Mouse (Mus musculus) megakaryocyte, adult 5-6 weeks (primary cell): ENCODE measurements around the gene Csnk1g1. TPM values are rescaled to one million over a fixed set of nuclear protein-coding genes. Genes with fewer than 3 reads are reported as not detected.
A peak's percentile ranks its signal among the peaks of the same experiment; 100 is the strongest.

ENCODE experiments used
- ATAC-seq: 2 replicates; pipeline ENCODE4 v1.8.0; 2016; ENCODE audit warnings: mild to moderate bottlenecking, inconsistent platforms; ENCODE audit not compliant: poor library complexity, severe bottlenecking
- total RNA-seq, 2 experiments: library from RNA; stranded (forward) in 1 of 2; stranded (reverse) in 1 of 2; fragments of 153-499, 151-499 nt in 1 of 2; fragments of 221-1000, 200-1000 nt in 1 of 2; gene quantifications; 2 replicates each; pipeline versions ENCODE4 v1.2.3 to v1.2.4; 2015 to 2017

The Csnk1g1 gene
- total RNA-seq (2015) (25.0 and 31.0 TPM in 2 replicates), total RNA-seq (2017) (22.3 and 34.3 TPM in 2 replicates)

DNA sequence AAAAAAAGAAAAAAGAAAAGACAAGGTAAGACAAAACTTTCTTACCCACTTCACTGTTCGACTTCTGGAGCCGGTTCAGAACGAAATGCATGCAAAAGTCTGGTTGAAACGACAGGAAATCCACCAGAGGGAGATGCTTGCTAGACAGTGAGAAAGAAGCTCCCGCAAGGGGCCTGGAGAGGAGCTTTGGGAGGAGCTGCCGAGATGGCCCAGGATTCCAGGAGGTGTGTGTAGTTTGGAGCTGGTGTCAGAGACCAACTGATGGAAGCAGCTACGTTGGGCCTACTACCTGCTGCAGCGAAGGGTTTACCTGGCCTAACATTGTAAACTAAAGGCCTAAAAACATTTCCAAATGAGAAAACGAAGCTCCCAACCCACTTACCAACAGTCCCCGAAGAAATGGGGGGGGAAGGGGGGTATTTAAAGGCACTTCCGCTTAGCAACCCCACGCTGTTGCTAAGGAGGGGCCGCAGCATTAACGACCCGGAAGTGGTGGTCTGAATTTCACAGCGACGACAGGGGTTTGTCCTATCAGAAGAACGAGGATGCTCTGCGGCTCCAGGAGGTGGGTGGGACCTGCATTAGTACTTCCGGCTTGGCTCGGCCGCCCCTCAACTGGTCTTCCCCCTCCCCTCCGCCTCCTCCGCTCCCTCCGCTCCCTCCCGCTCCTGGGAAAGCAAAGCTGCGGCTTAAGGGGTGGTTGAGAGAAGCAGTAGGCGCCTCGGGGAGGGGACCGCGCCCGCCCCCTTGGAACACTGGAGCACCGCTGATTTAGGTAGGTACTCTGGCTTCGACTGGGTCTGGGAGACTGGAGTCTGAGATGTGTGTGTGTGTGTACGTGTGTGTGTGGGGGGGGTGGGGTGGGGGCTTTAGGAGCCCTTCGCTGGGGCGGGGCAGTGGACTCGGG is at the start of gene Csnk1g1, which contains the start of gene Trip4:
Gene Csnk1g1 (plus strand): TSS at position 531 of the 907 bp plus-strand sequence.
Gene Trip4 (minus strand): TSS at position 401 of the 907 bp plus-strand sequence.
- peak; percentile 99 for ATAC-seq

DNA sequence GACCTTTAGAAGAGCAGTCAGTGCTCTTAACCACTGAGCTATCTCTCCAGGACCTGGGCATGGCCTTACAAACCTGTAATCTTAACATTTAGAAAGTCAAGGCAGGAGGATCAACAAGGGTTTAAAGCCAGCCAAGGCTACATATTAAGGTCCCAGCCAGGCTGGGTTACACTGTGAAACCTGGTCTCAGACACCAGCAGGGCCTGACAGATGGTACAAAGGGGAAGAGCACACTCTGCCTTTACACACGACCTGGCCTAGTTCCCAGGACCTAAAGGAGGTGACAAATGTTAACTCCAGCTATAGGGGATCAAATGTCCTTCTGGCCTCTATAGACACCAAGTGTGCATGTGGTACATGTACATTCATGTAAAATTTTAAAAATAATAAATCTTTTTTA is 49.1 kb upstream of the Csnk1g1 start:
- no peak for ATAC-seq

DNA sequence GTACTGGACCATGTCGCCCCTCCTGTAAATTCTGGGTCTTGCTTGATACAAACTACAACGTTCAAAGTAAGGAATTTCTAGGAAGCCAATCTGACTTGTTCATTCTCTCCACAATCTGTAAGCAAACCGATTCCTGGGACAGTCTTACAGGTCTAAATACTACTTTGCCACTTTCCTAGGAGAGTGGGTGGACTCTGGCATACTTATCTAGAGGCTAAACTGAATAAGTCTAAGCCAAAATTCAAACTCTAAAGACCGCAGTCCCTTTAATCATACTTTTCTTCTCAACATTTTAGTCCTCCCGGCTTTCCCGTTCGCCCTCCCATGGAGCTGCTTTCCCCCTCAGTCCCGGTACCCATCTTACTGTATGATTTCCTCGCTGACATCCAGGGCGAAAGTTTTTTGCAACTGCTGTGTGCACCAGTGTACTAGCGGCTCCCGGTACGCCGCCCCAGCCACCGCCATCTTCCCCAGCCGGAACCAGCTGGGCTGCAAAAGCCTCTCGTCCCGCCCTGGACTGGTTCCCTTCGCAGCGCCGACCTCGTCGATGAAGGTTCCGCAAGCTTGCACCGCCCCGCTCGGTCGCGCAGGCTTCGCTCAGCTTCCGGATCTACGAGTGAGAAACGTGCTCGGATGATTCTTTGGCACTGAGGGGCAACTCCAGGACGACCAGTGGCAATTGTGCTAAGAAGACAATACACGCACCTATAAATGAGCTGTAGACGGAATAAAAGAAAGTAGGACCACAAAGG is 24.0 kb upstream of the Csnk1g1 start:
- peak; percentile 100 for ATAC-seq

DNA sequence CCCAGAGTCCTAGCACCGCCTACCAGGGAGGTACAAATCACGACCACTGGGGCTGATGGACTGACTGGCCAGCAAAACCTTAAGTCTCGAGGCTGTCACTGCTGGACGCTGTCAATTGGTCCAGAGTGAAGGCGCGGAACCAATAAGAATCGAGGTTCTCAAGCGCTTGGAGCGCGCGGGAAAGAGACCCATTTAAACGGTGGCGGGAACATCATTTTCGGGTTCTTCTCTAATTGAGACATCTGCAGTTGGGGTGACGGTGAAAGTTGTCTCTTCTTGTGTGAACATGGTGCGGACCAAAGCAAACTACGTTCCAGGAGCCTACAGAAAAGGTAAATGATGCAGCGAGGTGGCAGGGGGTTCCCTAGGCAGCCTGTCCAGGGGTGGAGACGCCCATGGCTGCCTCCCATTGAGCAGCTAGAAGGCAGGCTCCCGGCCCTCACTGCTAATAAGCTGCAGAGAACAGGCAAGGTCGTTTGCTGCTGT is 18.5 kb upstream of the Csnk1g1 start, which contains the start of gene Pclaf:
Gene Pclaf (plus strand): TSS at position 95 of the 486 bp plus-strand sequence.
- ATAC-seq = peak; percentile 99

DNA sequence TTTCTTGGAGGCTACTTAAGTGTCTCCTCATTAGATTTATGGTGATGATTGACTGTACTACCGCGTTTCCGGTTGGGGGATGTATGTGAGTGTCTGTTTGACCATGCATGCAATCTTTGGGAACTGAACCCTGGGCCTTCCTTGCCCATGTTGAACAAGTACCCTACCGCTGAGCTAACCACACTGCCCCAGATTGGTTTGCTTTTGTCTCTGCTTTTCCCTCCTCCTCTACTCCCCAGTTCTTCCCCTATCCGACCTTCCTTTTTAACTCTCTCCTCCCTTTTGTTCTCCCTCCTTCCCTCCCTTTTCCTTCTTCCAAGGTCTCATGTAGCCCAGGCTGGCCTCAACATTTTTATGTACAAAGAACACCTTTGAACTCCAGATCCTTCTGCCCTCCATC is 17.6 kb upstream of the Csnk1g1 start:
- ATAC-seq = no peak

DNA sequence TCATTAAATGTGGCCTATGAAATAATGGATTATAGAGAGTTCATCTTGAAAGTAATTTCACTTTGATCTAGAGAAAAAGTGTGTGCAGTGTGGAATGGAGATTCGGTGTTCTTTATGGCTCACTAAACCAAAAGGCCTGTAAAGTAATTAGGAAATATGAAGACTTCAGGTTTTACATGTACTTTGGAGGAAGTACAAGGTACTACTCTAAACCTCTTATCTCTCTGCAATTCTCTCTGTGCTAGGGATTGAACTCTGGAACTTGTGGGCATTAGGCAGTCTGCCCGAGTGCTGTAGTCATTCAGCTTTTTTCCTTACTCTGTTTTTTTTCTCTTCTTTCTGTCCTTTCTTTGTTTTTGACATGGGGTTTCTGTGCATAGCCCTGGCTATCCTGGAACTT is 11.7 kb upstream of the Csnk1g1 start:
- ATAC-seq = no peak

DNA sequence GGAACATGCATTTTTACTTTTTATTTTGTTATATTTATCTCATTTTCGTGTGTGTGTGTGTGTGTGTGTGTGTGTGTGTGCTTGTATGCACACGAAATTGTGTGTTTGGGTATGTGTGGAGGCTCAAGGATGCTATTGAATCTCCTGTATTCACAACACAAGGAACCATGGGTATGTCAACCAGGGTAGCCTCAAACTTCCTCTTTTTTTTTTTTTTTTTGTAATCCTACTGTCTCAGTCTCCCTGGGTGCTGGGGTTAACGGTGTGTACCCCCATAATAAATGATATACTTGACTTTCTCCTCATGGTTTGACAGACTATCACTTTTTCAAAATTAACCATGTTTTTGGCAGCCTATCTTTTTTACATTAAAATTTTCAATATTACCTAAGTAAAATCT is 5.8 kb upstream of the Csnk1g1 start:
- ATAC-seq = peak; percentile 51; the same call in 1 of the 2 replicates

DNA sequence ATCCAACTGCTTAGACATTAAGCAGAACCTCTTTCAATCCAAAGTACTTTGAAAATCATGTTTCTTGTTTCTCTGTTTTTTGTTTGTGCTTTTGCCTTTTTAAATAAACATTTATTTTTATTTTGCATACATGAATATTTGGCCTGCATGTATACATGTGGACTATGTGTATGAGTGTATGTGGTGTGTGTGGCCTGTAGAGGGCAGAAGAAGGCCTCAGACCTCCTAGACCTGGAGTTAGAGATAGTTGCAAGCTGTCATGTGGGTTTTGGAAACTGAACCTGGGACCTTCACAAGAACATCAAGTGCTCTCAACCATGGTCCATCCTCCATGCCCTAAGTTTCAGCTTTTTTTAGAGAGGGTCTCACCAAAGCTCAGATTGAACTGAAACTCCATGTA is 5.3 kb upstream of the Csnk1g1 start:
- peak; percentile 66 for ATAC-seq

DNA sequence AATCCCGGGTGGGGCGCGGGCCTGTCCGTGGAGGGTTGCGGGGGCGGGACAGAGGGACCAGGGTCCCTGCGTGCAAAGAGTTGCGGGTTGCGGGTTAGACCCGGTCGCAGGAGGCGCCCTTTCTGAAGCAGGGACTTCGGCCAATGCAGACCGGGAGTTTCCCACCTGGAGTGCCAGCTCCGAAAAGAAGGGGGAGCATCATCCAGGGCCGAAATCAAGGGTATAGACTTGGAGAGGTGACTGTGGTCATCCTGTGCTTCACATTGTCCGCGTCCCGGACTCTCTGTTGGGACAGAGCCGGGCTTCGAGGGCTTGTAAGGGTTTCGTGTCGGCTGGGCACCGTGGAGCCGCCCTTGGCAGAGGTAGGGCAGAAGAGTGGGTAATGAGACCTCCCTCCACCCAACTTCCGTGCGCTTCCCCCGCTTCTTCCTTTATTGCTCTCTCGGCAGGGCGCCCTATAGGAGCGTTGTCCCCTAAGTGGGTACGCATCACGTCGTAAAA is 627 bp downstream of the Csnk1g1 start:
- ATAC-seq = peak; percentile 52

DNA sequence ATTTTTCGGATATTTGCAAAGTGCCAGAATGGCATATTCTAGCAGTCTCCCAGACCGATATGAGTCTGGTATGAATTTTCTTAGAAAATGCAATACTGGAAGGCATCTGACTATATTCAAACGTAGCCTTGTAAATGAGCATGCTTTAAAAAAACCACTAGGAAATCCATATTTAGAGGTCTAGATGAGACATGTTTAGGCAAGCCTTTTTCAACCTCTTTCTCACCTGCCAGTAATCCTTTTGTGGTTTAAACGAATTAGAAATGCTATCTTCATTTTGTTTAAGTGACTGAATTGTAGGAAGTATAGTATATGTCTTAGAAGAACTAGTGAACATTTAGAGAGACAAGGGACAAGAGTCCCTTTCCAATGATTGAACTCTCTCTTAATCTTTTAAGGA is 1.1 kb downstream of the Csnk1g1 start:
- no peak for ATAC-seq

DNA sequence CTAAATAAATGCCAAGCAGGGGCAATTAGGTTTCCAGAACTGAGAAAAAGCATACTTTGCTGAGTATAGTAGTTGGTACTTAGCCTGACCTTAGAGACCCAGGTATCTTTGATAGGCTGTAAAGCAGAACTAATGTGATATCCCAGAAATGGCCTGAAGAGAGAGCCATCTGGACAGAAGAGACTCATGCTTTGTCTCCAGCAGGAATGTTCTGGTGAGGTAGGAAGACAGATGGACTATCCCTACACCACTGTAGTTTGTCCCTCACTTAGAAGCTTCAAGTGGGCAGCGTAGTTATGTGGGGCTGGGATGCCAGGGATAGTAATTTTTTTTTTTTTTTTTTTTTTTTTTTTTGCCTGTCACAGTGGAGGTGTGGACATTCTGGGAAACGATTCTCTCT is 5.3 kb downstream of the Csnk1g1 start:
- ATAC-seq = no peak

DNA sequence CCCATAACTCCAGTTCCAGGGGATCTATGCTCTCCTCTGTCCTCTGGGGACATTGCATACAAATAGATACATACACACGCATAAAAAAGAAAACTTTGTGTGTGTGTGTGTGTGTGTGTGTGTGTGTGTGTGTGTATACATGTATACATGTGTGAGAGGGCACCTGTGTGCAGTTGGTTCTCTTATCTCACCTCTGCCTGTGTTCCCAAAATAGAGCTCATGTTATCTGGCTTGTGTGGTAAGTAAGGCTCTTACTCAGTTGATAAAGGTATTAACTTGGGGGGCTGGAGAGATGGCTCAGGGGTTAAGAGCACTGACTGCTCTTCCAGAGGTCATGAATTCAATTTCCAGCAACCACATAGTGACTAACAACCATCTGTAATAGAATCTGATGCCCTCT is 8.3 kb downstream of the Csnk1g1 start:
- ATAC-seq = no peak

DNA sequence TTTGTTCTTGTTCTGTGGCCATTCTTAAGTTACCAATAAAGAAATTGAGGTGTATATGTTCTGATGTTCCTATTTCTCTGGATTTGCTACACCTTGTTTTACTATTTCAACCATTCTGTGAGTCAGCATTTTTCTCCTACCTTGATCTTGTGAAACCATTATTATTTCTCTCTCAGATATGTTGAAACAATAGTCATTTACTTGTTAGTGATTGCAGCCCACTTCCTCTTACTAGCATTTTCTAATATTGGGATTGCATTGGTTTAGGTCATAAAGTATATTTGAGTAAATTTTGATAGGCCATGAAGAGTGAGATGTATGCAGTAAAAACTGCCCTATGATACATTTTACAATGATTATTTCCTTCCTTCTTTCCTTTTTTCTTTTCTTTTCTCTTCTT is 19.7 kb downstream of the Csnk1g1 start:
- ATAC-seq = peak; percentile 60

DNA sequence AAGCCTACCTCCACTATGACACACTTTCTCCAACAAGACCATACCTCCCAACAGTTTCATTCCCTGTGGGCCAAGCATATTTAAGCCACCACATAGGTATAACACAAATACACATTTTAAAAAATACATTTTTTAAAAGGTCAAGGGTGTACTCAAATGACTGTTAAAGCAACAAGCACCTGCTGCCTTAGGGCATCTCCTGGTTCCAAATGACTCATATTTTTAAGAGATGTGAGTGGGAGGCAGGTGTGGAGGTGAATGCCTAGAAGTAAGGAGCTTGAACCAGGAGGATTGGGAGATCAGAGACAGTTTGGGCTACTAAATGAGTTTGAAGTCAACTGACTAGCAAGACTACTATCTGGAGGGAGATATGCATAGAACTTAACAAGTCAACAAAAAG is 21.1 kb downstream of the Csnk1g1 start:
- no peak for ATAC-seq

DNA sequence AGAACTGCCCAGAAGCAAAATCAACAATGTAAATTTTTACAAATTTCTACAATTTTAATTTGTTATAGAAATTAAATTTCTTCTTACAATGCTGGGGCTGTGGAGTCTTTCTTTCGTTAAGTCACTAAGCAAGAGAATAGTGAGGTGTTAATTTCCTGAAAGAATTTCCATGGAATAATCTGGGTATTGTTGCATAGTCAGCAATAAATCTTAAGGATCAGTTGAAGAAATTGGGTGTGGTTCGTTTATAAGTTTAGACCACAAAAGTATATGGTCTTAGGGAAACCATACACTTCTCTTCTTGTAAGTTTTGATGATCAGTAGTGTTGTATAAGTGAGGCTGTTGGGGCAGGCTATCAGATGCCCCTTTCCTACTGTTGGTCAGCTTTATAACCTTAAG is 28.8 kb downstream of the Csnk1g1 start:
- ATAC-seq = no peak

DNA sequence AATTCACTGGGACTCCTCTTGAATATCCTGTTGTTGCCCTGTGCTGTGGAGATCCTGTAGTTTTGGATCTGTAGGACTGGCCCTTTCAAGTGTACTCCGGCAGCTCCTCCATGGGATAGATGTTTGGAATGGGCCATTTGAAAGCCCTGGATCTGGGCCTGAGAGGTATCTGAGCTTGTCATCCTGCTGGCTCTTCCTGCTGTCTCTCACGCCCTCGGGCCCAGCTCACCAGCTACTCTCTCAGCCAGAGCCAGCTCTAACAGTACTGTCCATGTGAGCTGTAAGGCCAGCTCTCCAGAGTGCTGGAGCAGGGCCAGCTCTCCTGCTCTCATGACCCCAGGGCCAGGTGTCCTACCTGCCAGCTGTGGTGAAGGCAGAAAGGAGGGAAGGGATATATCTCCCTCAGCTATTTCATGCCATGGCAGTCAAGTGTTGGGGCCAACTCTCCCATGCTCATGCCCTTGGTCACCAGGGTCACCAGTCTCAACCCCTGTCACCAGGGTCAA is 42.4 kb downstream of the Csnk1g1 start:
- no peak for ATAC-seq

DNA sequence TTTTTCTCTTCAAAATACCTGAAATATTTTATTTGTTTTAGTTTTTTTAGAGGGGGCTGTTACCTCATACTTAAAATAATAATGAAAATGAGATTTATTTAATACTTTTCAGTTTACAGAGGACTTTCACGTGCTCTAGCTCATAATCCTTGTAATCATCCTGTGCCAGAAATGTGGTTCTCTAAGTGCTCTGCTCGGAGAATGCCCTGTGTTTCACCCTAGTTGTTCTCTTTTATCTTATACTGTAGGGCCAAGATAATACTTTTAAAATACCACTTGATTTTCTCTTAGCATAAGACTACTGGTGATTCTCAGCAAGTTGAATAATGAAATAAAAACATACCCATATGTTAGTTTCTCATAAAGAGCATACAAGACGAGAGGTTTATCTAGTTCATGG is 61.3 kb downstream of the Csnk1g1 start:
- no peak for ATAC-seq

DNA sequence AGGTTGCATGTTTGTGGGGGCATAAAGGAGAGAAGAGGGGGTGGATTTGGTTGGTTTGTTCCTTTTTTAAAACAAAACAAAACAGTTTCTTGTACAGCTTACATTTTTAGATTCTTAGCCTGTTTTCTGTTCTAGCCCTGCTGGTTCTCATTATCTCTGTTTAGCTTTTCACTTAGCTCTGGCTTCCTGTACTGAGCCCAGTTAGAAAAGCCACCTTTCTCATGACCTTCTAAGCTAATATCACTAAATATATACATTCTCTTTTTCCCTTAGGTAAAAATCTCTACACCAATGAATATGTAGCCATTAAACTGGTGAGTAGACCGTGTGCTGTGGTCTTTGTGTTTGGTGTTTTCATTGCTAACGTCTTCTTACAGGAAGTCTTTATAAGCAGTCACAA is 64.5 kb downstream of the Csnk1g1 start:
- no peak for ATAC-seq

DNA sequence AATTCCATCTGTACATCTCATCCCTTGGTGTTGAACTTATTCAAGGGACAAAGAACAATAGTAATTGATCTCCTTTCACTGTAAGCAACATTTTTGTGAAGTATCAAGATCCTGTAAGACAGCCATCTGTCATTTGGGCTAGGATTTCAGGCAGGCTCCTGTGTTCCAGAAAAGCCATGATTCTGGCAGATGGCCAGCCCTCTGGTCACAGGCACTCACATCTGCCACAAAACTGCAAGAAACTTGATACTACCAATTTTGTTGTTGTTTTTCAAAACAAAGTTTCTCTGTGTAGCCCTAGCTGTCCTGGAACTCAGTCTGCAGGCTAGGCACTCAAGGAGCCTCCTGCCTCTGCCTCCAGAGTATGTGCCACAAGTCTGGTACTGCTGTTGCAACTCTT is 67.2 kb downstream of the Csnk1g1 start:
- ATAC-seq = no peak

DNA sequence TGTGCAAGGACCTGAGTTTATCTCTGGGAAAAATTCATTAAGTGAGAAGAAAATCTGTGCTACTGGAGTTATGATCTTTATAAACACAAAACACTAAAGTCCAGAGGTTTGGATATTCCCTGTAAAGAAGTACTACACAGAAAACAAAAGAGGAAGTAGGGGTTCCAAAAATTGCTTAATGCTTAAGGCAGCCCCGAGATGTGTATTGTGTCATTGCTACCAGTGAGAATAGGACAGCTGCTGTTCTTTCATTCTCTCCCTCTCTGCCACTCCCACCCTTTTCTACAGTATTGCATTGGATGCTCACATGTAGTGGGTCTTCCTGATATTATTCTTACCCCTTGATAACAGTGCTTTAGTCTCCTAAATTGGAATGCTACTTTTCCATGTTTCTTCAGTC is 74.1 kb downstream of the Csnk1g1 start:
- ATAC-seq = peak; percentile 83

DNA sequence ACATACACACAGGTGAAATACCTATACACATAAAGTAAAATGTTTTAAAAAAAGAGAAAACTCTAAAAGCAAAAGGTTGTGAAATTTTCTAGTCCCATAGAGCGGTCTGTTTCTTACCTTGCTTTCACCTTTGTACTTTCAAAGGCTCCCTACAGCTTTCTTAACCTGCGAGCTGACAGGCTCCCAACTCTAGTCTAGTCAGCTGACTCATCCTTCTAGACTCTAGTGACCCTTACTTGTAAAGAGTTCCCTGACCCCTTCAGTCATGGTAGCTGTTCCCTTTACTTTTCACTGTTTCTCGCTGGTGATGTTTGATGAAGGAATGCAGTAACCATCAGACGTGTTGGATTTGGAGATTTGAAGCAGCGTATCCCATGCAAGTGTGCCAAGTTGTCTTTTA is 78.3 kb downstream of the Csnk1g1 start:
- no peak for ATAC-seq
